Mouse (Mus musculus): ENCODE results near the gene Ccdc149. TPM values are rescaled to one million over a fixed set of nuclear protein-coding genes. Genes with fewer than 3 reads are reported as not detected.

The Ccdc149 gene
- polyA plus RNA-seq, 2 experiments from 2014 or later, result not detected

Other genes starting within 250 kb of the Ccdc149 start
- under 1 TPM in 1 of 2 experiments, not detected in 1; 0.11 TPM for gene Sod3, start 107.7 kb downstream of the Ccdc149 start, polyA plus RNA-seq (2017; shearing (Covaris generic))
- gene Lgi2, start 94.9 kb upstream of the Ccdc149 start, polyA plus RNA-seq (2017; shearing (Covaris generic)), result not detected
- gene Sepsecs, start 198.2 kb upstream of the Ccdc149 start, polyA plus RNA-seq (2017; shearing (Covaris generic)), result 1 to 10 TPM; 4.1 to 4.4 TPM